Mouse (Mus musculus) retina, postnatal 1 day (tissue): Measurements from ENCODE around the gene Tmem230.
"Not testable (repeated sequence)": the region's sequence is repeated elsewhere in the genome, so short reads cannot be mapped to it uniquely, and the experiment has no call there.

Experiments
- DNase-seq: peaks from one replicate; pipeline ENCODE4 v3.0.0-alpha.2; 2012

The Tmem230 gene

GRCm38 (mm10) chr2:132270331-132270951, 22.8 kb upstream of the Tmem230 start:
- DNase-seq: no peak

DNA sequence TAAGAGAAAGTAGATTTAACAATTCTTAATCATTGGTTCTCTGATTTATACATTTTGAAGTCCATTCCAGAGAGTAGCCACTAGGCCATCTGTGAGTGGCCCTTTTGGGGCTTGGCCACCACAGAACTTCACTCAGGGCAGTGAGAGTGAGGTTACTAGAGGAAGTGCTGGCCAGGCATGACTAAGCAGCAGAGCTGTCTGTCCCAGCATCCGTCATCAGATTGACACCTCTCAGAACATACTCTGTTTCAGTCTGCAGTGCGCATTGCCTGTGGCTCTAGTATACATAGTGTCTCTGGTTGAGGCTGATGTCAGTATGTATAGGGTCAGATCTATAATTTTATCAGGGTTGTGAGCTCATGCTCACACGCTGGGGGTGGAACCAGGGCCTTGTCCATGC, 21.6 kb upstream of the Tmem230 start:
- DNase-seq: no peak

DNA sequence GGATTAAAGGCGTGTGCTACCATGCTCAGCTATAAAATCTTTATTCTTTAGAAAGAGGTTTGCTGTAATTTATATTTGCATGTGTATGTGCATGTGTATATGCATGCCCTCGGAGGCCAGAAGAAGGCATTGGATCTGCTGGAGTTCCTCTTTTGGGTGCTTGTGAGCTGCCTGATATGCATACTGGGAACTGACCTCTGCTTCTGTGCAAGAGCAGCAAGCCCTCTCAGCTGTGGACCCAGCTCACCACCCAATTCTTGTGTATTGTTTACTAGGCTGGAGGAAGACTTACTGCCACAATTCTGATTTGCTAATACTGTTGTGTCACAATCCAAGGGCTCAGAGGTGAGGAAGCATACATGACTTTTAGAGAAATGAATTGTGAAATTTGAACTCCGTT, 18.5 kb upstream of the Tmem230 start:
- DNase-seq: no peak

GRCm38 (mm10) chr2:132265196-132265595, 17.6 kb upstream of the Tmem230 start:
- no peak for DNase-seq

GRCm38 (mm10) chr2:132264266-132264710, 16.7 kb upstream of the Tmem230 start:
- DNase-seq: no peak

GRCm38 (mm10) chr2:132263421-132264265, 16.0 kb upstream of the Tmem230 start:
- peak; percentile 55 for DNase-seq

DNA sequence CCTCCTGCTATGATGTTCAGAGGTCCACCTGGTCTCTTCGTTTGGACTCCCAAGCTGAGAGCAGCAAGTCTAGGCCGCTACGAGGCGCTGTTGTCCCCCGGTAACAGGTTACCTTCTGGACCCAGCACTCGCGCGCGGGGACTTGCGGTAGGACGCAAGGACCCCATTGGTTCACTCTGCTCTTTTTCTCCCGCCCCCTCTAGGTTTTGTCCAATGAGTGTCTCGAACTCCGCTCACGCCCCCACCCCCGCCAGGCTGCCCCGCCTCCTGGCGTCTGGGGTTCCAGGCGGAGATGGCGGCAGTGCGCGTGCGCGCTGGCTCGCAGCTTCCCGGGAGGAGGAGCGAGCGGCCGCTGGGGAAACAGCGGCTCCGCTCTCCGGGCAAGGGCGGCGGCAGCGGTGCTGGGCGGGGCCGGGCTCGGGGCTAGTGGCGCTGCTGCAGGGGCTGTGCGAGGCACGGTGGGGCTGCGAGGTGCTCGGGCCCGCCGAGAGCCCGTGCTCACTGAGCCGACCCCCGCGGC, 15.3 kb upstream of the Tmem230 start, which contains the start of gene Cds2:
TSS of gene Cds2 (plus strand) at position 270 of the 520 bp plus-strand sequence.
- peak; percentile 99 for DNase-seq

DNA sequence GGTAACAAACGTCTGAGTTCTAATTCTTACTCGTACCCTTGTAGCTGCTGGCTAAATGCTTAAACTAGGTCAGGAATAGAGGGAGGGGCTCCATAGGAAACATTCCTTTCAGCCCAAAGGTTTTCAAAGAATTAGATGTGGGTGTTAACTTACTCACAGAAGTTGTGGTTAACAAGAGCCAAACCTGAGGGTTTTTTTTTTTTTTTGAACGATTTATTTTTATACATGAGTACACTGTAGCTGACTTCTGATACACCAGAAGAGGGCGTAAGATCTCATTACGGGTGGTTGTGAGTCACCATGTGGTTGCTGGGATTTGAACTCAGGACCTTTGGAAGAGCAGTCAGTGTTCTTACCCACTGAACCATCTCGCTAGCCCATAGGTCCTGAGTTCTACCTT, 14.6 kb upstream of the Tmem230 start:
- no peak for DNase-seq

- no peak for DNase-seq
Observed at GRCm38 (mm10) chr2:132260601-132261000, 13.0 kb upstream of the Tmem230 start.

DNA sequence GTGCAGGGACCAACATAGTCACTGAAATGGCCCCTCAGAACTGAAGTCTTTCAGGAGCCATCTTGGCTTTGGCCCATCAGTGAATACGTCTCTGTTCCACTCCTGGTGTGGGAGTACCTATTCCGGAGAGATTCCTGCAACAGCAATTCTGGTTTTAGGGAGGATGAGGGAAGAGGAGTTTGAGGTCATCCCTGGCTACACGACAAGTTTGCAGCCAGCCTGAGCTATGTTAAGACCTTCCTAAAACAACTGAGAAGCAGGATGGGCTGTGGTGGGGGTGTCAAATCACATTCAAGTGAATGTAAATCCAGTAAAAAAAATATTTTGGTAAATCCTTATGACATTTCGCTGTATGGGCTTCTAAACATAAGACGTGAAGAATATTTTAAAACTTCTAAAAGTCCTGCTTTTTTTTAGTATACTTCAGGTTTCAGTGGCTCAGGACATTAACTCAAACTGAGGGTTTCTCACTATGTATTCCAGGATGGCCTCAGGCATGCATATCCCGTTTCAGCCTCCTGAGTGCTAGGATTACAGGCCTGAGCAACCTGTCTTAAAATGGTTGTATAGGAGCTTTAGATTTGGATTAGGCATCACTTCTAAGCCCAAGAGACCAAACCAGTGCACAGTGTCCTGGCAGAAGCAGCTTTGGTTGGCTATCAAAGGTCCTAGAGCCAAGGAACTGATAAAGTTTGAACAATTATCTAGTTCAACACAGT, 9.9 kb upstream of the Tmem230 start:
- no peak for DNase-seq

DNA sequence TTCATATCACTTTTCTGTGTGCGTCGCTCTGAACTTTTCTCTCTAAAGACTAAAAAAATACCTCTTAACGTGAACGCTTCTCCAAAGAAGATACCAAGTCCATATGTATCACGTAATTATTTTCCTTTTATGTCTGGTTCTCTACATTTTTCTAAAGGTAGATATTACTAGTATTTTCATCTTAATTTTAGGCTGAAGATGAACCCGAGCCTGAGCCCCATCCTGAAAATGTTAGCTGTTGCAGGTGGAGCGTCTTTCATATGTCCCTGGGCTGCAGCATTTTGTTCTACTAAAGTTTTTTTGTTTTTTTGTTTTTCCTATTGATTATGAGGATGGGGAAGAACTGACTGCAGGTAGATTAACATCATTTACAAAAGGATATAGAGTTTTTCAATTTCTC, 6.0 kb upstream of the Tmem230 start:
- DNase-seq: no peak

DNA sequence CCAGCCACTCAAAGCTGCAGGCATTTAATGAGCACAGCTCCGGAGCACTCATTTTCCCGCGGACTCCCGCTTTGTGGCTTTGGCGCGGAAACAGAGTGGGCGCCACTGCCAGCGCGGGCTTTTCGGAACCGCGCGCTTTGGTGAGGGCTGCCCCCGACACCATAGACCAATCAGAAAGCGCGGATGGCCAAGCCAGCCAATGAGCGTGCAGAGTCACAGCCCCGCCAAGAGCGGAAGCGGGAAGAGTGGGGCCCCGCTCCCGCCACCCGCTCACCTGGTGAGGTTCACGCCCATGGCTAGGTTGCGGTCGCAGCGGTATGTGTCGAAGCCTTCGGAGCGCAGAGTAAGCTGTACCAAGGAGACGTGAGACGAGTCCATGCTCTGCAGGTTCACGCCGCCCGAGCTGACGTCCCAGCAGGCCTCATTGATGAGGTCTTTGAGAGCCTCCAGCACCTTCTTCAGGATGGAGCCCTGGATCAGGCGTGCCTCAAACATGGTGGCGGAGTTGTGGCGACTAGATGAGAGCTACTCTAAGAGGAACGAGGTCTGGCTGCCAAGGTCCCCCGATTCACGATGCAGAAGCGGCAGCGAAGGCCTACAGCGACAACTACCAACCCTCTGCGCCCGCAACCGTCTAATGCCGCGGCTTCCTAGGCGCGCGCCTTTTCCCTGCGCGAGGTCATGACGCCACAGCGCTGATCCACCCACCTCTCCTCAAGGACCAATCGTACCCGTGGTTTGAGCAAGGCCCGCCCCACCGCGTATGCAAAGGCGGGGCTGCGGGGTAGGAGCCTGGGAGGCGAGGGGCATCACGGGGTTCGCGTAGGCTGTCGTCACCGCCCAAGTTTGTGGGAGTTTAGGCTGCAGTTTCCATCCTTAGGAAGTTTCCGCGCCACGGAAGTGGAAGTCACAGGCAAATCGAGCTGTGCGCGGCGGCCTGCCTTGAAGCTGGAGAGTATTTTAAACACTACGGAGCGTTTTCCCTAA, 5.2 kb upstream of the Tmem230 start, which contains the start of gene Pcna:
TSS of gene Pcna (minus strand) at position 773 of the 987 bp plus-strand sequence.
- DNase-seq: peak; percentile 99

DNA sequence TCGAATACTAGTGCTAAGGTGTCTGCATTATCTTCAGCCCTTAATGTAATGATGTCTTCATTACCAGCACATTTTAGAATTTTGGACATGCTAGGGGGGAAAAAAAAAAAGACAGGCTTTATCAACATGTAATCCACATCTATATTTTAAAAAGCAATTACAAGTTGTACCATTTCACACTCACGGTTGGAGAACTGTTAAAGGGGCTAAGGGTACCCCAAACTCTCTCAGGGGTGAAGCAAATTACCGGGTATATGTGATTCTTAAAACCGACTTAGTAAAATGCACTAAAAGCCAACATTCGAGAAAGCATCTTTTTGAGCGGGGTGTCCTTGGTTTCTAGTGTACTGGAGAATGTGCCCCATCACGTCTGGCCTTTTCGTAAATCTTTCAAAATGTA, 4.3 kb upstream of the Tmem230 start:
- DNase-seq: no peak

GRCm38 (mm10) chr2:132243370-132243769, 4.2 kb downstream of the Tmem230 start:
- no peak for DNase-seq

DNA sequence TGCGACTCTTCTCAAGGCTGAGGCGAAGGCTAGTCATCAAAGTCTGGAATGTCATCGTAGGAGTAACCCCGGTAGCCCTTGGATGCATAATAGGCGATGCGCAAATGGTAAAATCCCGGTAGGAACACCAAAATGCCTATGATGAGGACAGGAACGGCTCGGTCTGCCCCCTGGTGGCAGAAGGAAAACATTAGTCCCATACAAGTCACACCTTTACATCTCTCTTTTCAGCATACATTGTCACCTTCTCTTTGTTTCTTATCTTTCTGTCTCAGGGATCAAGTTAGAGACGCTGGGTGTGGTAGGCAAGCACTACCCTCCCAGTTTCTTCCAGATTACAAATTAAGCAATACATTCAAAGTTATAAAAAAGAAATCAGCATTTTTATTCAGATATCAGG, 7.2 kb downstream of the Tmem230 start:
- DNase-seq: peak; percentile 60

GRCm38 (mm10) chr2:132239434-132239833, 8.2 kb downstream of the Tmem230 start:
- not testable (repeated sequence) for DNase-seq

DNA sequence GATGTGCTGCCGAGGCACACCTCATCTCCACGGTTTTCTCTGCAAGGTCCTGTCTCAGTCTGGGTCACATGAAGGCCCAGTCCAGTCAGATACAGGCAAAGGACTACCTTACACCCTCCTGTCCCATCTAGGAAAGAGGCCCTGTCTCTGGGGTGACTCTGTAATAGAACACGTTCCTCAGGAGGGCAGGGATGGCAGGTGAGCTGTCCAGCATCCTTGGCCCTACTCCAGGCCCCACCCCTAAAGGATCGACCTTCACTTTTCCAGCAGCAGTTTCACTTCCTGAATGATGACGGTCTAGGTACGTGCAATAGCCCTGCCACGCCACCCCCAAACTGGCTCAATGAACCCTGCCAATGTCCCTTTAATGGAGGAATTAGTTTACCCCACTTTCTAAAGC, 11.6 kb downstream of the Tmem230 start:
- no peak for DNase-seq

DNA sequence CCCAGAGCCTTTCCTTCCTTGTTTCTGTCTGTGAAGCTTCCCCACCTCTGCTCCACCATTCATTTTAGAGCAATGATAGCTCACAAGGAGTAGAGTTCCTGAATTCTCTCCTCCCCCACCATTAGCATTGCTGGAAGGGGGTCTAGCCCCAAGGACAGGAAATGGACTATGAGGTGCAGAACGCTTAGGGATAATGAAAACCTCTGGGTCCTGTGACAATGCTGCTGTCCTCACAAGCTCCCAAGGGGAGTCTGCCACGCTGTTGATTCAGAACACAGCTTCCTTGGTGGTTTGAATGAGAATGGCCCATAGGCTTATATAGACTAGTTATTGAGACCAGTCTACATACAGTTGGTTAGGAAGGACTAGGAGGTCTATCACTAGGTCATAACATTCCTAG, 12.3 kb downstream of the Tmem230 start:
- DNase-seq: no peak

DNA sequence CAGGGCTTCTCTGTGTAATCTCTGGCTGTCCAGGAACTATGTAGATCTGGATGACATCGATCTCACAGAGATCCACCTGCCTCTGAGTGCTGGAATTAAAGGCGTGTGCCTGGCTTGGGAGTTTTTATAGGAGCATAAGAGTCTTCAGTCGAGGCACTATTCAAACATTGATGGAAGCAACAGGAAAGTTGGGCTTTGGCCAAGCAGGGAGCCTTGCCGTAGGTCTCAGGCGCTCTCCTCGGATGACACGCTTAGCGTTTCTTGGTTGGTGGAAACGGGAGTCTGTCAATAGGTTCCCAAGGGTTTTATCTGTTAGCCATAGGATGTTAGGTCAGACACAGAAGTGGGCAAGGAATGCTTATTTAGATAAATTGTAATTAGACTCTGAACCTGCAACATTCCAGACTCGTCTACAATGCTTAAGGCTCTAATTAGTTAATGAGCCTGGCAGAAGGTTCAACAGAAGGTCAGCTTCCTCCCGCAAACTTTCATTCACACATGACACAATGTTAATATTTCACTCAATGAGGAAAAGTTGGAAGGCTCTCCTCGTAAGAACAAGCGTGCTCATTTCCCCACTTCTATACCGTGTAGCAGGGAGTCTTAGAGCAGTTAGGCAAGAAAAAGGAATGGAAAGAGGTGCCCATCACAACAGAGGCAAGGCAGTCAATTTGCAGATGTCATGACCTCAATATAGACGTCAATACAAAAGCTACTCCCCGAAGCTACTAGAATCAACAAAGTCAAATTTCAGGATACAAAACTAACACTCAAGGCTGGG, 13.4 kb downstream of the Tmem230 start:
- DNase-seq: peak; percentile 23

- no peak for DNase-seq
Observed at GRCm38 (mm10) chr2:132232413-132232945, 15.1 kb downstream of the Tmem230 start.

GRCm38 (mm10) chr2:132224359-132224758, 23.2 kb downstream of the Tmem230 start:
- DNase-seq: no peak
